Mouse (Mus musculus): ENCODE measurements around the gene Poln.

Poln gene

DNA sequence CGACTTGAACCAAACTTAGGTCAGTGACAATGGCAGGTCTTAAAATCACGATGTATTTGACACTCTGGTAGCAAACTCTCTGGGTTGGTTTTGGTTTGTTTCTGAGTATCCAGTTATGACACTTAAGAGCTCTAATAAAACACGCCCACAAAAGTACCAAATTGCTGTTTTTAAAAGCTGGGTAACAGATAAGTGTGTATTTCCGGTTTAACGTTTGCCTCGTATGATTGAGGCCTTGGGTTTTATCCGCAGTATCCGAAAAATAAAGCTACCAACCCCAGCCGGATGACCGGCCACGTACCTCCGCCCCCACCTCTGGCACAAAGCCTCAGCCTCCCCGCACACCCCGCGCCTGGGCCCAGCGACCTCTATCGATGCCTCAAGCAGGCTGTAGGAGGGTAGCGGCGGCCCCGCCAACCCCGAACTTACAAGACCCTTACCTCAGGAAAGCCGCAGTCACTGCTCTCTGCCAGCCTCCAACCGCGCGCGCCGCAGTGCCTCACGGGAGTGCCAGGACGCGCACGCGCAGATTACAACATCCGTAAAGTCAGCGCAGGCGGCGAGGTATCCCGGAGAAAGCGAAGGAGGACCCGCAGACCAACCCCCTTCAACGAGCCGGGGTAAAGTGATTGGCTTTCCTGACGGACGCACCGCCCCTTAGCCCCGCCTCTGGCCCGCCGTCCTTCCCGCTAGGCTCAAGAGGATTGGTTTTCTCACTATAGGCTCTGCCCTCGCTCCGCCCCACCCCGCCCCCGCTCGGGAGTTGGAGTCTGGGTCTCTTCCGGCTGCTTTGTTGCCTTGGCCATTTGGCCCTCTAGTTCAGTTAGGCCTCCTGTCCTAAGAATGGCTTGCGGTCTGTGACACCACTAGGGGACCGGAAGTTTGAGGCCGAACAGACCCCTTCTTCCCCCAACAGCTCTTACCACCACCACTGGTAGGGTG, at the start of gene Poln, which contains the start of gene Haus3:
Poln (minus strand) TSS at position 499 of the 942 bp plus-strand sequence.
Haus3 (minus strand) TSS at position 578 of the 942 bp plus-strand sequence.
- peak; percentile 98 for DNase-seq (ENCODE audit: low spot score)

DNA sequence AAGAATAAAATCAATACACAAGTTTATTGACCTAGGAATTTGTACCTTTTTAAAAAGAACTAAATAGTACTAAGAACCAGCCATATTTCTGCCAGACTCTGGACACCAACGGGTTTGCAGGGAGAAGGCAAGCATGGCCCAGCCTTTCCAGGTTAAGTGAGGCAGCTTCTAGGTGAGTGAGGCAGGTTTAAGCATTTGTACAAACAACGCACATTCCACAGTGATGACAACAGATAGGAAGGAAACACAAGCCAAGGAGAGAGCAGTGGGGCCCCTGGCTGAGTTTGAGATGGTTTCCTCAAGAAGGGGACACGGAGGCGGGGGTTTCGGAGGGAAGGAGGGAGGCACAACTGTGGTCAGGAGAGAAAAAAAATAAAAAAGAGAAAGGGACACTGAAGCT, 49.4 kb upstream of the Poln start:
- no peak for DNase-seq (ENCODE audit: low spot score)

DNA sequence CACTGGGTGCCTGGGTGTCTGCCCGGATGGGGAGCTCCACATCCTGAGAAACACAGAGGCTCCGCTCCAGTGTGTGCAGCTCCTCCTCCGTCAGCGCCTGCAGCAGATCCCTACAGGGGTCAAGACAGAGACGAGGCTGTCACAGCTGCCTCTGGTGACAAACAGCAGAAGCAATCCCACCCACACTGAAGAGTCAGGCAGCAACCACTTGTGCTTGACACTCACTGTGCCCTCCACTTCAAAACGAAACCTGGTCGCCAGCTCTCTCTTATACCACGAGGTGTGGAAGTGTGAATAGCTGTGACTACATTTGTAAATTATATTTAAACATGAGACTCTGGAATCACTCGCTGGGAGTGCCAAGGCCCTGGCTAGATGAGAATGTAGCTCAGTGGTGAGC, 48.5 kb upstream of the Poln start:
- DNase-seq (ENCODE audit: low spot score): no peak

DNA sequence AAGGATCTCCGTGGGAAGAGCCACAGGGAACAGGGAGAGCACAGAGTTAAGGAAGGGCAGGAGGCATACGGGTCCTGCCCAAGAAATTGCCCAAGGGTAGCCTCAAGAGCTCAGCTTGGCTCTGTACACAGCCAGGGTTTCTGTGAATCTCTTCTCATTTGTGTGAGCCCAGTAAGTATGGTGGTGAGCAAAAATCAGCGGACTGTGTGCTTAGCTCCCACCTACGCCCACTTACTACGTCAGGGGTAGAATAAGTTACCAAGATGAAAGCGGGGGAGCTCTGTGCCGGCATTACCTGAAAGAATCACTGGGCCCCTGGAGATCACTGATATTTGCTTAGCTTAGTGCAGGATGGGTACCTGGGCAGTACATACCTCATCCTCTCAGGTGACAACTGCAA, 46.8 kb upstream of the Poln start:
- DNase-seq (ENCODE audit: low spot score): no peak

DNA sequence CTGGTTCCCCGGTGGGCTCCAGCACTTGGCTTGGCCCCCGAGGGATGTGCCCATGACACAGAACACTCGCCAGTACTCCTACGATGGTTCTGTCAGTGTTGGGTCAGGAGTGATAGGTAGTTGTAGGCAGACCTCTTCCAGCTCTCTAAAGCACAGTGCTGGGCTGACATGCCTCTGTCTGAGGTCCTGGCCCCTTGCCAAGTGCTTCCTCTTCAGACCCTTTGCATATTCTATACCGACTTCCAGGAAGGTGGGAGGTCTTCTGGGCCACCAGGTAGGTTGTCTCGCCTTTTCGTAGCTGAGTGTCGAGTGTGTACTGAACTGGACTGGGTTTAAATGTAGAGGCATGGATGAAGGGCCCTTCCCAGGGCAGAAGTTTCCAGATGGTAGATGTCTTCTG, 44.4 kb upstream of the Poln start:
- DNase-seq (ENCODE audit: low spot score): no peak

DNA sequence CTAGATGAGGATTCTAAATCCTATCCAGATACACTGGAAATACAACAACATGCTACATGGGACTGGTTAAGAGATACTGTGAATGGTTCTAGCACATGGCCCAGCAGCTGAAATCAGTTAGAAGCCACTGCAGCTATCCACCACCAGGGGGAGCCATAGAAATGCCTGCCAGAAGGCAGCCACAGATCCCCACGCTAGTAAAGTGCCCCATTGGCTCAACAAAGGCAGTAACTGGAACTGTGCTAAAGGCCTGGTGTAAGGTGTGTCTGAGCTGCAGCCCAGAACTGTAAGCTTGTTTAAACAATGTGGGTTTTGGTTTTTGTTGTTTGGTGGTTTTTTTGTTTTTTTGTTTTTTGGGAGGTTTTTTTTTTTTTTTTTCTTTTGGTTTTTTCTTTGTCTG, 41.0 kb upstream of the Poln start:
- DNase-seq (ENCODE audit: low spot score): peak; percentile 35

DNA sequence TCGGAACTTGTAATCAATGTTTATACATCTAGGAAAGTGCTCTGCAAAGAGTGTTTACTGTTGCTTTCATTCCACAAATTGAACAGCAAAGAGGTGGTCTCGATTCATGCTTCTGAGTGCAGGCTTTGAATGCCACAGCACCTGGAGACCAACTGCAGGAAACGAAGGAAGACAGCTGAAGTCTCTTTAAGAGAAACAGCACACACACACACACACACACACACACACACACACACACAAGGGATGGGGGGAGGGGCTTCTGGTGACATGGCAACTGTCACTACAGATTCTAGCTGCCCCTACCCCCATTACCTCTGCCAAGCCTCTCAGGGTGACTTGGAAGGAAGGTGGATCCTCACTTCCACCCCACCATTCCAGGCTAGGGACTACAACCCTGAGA, 38.3 kb upstream of the Poln start:
- DNase-seq (ENCODE audit: low spot score): no peak

DNA sequence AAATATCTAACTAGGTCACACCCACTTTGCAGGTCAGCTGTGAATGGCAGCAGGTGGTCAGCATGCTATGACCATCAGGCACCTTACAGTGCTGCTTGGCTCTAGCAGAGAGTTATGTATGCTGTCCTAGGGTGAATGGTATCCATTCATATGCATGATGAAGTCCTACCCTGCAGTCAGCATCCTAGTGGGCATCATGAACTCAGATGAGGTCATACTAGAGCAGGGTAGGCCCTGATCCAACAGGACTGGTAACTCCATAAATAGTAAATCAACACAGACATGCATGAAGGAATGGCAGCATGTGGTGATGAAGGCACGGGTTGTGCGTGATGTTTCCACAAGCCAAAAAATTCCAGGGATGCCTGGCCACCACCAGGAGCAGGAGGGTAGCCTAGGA, 36.5 kb upstream of the Poln start:
- DNase-seq (ENCODE audit: low spot score): no peak

DNA sequence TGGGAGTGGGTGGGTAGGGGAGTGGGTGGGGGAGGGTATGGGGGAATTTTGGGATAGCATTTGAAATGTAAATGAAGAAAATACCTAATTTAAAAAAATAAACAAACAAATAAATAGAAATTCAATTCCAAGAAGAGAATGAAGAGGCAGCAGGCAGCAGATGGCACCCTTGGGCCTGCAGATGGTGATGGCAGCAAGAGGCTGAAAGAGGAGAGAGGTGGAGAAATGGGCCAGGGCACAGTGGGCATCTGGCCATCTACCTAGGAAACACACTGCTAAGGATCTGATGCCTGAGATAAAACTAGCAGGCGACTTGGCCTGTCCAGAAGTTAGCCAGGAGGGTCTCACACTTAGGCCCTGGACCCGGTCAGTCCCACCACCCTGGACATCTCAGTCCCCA, 35.7 kb upstream of the Poln start:
- no peak for DNase-seq (ENCODE audit: low spot score)

DNA sequence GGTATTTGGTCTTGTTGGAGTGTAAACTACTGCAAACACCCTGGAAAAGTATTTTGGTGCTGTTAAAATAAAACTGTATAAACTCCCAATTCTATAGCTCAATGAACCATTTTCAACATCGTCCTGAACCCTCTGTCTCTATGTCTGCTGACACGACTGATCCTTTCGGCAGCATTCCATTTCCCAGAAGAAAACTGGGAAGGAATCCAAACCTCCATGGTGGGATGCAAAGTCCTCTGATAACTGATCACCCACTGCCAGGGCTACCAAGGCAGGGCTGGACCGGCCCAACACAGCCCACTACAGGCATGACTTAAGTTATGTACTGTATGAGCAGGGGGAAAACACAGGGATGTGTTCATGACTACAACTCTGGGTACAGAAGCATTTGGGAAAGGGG, 32.8 kb upstream of the Poln start:
- DNase-seq (ENCODE audit: low spot score): no peak

DNA sequence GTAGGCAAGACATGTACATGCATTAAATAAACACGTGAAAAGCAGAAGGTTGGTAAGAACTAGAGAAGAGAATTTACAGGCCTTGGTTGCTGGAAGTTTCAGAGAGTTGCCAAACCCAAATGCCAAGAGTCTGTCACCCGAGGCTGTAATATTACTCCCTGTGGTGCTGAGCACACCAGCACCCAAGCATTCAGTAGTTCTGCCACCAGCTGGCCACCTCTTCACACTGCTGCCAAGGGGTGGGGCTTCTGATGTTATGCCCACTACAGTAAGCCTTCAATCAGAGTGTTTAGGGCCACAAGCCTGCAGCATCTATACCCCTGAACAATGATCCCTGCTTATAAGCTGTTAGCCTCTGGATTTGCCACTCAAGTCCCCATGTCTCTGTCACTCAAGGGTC, 32.1 kb upstream of the Poln start:
- DNase-seq (ENCODE audit: low spot score): no peak

DNA sequence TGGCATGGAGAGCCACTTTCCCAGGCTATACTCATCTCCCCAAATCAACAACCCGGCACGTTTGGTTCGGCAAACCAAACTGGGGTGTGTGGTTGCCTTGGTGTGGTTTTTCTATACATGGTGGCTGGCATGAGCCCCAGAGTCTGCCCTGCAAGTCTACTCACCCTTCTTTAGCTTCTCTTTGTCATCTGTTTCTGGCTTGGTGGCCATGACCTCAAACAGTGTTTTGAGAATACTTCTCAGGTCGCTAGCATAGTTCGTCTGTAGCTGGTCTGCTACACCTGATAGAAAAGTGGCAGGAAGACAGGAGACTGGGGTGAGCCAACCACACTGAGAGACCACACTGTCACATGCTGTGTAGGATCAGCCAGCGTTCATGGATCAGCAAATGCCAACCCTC, 29.4 kb upstream of the Poln start:
- DNase-seq (ENCODE audit: low spot score): no peak

DNA sequence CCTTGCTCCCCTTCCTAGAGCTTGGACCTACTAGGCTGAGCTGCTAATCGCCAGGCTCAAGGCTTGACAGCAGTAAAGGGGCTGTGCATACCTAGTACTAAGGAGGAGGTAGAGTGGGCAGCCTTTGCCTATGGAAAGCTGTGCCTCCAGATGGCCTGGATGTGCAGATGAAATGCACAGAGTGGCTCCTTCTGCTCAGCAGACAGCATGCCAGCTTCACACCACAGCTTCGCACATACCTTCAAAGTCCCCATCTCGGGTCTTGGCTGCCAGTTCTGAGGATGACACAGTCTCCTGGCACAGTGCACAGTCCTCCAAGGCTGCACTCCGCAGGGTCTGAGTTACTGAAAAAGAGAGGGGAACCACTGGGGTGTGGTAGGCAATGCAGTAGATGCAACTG, 28.0 kb upstream of the Poln start:
- DNase-seq (ENCODE audit: low spot score): no peak

DNA sequence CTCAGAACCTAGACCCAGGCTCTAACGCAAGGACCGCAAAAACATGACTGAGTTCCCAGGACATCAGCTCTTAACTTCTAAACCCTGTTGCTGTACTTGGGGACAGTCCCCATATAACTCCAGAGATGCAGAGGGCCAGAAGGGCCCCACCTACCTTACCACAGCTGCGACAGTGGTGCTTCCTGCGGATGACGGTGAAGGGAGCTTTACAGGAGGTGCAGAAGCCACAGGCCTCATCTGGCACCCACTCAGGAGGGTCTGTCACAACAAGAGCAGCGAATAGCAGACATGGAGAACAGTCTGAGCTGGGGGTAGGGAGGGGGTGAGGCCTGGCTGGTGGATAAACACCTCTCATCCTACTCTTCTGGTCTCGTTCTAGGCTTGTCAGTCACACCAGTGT, 27.2 kb upstream of the Poln start:
- DNase-seq (ENCODE audit: low spot score): no peak

DNA sequence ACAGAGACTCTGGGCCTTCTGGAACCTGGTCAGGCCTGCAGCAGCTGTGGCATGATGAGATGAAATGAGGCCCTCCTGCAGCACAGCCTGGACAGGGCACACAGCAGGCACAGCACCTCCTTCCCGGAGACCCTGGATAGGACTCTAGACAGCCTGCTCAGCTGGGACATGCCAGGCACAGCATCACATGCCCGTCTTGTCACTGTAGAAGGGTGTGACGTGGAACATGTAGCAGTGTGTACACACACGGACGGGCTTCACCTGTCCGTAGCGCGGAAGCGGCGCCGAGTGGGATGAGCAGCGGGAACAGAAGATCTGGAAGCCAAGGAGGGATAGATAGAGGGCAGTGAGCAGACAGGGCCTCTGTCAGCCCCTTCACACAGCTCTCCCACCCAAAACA, 26.5 kb upstream of the Poln start:
- no peak for DNase-seq (ENCODE audit: low spot score)

DNA sequence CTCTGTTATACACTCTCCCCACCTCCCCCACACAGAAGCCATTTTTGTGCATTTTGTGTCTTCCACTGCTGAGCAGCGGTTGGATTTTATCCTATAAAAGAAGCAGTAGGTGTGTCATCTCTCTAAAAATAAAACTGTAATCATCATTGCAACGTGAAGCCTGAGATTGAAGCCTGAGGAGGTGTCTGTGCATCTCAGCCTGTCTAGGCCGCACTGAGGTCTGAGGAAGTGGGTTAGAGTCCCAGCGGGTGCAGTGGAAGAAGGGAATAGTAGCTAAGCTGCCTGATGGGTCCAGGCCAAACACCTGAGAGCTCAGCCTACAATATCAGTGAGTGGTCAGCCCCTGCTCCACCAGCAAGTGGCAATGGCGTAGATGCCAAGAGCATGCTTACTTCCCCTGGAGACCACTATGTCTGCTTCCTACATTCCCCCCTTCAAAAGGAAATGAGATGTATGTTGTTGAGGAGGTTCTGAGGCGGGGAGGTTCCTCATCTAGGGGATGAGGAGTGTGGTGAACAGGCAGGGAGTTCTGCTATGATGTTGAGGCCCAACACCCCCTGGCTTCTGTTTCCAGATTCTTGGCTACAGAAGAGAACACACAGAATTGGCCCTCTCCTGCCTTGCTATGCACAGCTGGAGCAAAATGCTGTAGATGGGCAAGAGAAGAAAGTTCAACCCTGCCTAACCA, 25.9 kb upstream of the Poln start:
- no peak for DNase-seq (ENCODE audit: low spot score)

DNA sequence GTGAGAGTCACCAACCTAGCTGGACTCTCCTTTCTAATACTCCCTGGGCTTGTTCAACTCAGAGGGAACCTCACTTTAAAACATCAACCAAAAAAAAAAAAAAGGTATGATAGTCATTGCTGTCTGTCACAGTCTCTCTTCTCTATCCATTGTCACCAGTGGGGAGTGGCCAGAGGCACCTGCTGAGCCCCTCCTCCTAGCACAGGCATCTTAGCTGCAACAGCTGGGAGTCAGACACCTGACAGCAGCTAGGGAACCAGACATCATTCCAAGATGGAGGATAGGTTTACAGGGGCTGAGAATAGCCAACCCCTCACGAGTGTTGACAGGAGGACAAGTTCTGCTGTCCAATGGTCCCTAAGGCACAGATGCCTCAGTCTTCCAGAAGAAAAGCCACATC, 25.2 kb upstream of the Poln start:
- DNase-seq (ENCODE audit: low spot score): no peak

DNA sequence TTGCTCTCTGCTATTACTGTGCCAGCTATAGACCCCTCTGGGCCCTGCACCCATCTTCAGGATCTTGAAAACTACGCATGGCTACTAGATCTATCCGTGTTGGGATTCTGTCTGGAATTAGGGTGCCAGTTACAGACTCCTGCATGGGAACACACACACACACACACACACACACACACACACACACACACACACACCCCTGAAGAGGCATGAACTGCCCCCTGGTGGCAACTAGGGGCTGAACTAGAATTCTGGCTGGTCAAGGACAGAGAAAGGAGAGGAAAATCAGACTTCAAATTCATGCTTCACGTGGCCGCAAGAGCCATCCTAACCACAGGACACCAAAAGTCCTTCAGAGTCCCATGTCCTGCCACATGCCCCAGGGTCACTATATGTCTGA, 22.6 kb upstream of the Poln start:
- no peak for DNase-seq (ENCODE audit: low spot score)

DNA sequence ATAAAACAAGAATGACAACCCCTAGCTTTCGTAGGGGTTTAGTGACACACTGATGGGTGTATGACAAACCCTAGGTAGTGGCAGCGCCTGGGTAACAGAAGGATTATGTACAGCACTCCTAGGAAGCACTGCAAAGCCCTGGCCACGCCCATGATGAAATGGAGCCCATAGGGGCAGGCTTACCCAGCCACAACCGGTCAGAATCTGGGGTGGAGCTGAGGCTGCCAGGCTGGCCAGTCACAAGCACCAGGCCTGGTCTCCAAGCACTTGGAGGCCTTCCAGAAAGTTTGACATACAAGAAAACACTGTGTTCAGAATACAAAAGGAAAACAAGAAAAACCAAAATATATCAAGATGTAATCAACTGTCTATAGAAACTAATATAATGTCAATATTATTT, 21.8 kb upstream of the Poln start:
- DNase-seq (ENCODE audit: low spot score): peak; percentile 46

DNA sequence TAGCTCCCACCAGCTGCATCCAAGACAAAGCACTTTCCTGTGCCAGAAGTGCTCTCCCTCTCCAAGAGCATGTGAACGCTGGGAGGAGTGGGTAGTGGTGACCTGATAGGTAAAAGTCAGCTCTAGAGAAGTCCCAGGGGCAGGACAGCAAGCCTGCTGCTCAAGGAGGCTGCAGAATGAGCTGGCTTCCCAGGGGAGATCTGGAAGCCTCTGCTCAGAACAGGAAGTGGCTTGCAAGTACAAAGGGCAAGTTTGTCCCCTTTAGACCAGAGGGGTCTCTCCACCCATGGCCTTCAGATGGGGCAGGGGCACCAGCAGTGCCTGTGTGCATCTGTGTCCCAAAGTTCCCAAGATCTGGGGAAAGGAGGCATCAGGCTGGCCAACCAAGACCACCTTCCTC, 20.3 kb upstream of the Poln start:
- DNase-seq (ENCODE audit: low spot score): no peak

DNA sequence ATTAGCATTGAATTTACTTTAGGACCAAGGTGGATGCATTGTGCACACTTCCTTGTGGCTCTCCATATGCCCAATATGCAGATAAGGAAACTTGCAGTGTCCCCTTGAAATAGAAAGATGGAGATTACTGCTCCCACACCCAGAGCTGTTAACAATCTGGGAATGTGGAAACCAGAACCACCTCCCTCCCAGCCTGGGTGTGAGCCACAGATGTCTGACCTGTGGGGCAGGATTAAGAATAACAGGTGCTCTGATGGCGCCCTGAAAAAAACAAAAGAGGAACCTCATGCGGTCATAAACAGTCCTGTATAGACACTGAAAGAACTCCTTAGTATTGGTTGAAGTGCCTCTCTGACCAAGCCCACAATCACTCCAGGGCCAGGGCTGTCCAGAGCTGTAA, 19.6 kb upstream of the Poln start:
- DNase-seq (ENCODE audit: low spot score): no peak

DNA sequence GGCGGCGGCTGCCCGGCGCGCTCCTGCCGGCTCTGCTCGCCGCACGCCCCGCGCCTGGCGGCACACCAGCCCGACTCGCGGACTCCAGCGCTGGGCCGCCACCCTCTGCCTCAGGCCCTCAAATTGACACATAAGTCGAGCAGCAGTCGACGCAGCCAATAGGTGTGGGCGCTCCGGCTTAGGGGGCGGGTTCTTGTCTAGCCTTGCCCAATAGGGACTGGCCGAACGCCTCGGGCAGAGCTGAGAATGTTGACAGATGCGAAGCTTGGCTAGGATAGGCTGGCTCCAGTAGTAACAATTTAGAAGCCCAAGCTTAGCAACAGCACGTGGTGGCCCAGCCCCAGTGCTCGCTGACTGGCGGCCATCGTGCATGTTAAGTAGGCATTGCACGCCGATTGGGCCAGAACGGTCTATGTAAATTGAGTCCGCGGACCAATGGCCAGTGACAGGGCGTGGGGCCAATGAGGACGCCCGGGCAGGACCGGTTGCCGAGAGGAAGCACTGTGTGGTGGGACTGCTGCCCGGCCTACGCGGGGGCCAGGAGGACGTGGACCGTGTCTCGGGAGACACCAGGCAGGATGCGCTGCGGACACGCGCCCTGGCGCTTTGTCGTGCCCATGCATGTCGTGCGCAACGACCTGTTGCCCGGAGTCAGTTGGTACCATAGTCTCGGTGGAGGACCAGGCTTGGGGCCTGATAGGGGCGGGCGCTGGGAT, 18.5 kb upstream of the Poln start, which contains the start of gene Mxd4:
Mxd4 (minus strand) TSS at position 120 of the 716 bp plus-strand sequence.
- peak; percentile 100 for DNase-seq (ENCODE audit: low spot score)

DNA sequence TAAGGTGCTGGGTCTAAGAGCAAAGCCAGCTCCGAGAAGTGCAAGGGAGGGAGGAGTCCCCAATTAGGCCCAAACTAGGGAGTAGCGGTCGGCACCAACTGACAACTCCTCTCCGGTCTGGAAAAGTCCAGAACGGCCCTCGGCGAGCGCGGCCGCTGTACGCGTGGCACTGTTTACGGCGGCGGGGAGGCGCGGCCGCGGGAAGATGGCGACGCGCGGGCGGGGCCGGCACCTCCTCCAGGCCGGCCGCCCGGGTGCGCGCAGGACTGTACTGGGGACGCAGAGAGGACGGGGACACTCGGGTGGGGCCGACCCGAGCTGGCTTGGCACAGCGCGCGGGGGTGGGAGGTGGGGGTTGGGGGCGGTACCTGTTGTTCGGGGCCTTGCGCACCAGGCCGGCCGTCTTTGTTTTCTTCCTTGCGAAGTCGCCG, 17.7 kb upstream of the Poln start:
- peak; percentile 38 for DNase-seq (ENCODE audit: low spot score)

All from ovary, adult 18-20 months (tissue).